In genomic region chr1:62053167-62053638, GRCm38 (mm10) we compare ENCODE assay signal across 14 mouse cellular contexts.
DNase-seq lines count a peak whose midpoint lies in the region; ATAC-seq lines count a peak whose summit lies in the region.
"Had no signal": no experiment of that assay in that cellular context is flagged by ENCODE, and none has a peak within 500 bp of the region (broad histone marks: within the 10 kb centered on the region; RNA-seq: fewer than 3 reads in every experiment).

No protein-coding gene starts in this region.

- peak; percentile 55 for DNase-seq in embryonic facial prominence, embryonic 14.5 days (ENCODE audit: low spot score)
- no peak for DNase-seq in embryonic facial prominence, embryonic 10.5 days (ENCODE audit: low spot score)
- DNase-seq in cerebellum, adult 9-11 months: peak; percentile 10
- no peak for DNase-seq in lung, adult 18-20 months
- DNase-seq in lung, postnatal 10 days: no peak
- DNase-seq: gastrocnemius, postnatal 10 days; kidney, adult 11 months; lung, postnatal 36 days had no signal

- H3K27me3 ChIP-seq in embryonic facial prominence, embryonic 14.5 days (replicated peaks; ENCODE audit: control insufficient read depth, insufficient read depth, low read length): no peaks in the 10 kb centered on the region
- H3K27me3 ChIP-seq in embryonic facial prominence, embryonic 10.5 days (replicated peaks; ENCODE audit: low read depth, poor library complexity, severe bottlenecking): peaks cover 20% of the 10 kb centered on the region
- H3K27me3 ChIP-seq in forebrain, embryonic 16.5 days (replicated peaks; ENCODE audit: control insufficient read depth, insufficient read depth, low read length): no peaks in the 10 kb centered on the region
- no peaks in the 10 kb centered on the region for H3K27me3 ChIP-seq in midbrain, embryonic 15.5 days (replicated peaks)
- H3K27me3 ChIP-seq in liver, embryonic 12.5 days (replicated peaks): no peaks in the 10 kb centered on the region
- H3K27me3 ChIP-seq: heart, embryonic 15.5 days; limb, embryonic 13.5 days had no signal

- no peaks in the 10 kb centered on the region for H3K4me1 ChIP-seq in embryonic facial prominence, embryonic 14.5 days (ENCODE audit: control insufficient read depth, insufficient read depth, low read length)
- H3K4me1 ChIP-seq in embryonic facial prominence, embryonic 10.5 days: peaks cover 38% of the 10 kb centered on the region
- H3K4me1 ChIP-seq in forebrain, embryonic 16.5 days (replicated peaks; ENCODE audit: control insufficient read depth, insufficient read depth, low read length): peaks cover 9% of the 10 kb centered on the region
- peaks cover 10% of the 10 kb centered on the region for H3K4me1 ChIP-seq in midbrain, embryonic 15.5 days
- no peaks in the 10 kb centered on the region for H3K4me1 ChIP-seq in liver, embryonic 12.5 days
- H3K4me1 ChIP-seq: heart, embryonic 15.5 days; limb, embryonic 13.5 days had no signal

- H3K9ac ChIP-seq in embryonic facial prominence, embryonic 14.5 days (ENCODE audit: low read depth, low read length): no peak overlapping the region
- H3K9ac ChIP-seq in forebrain, embryonic 16.5 days (replicated peaks; ENCODE audit: low read depth, low read length): no peak overlapping the region
- no peak overlapping the region for H3K9ac ChIP-seq in midbrain, embryonic 15.5 days
- H3K9ac ChIP-seq in liver, embryonic 12.5 days: no peak overlapping the region
- H3K9ac ChIP-seq: heart, embryonic 15.5 days; limb, embryonic 13.5 days had no signal

- WGBS in embryonic facial prominence, embryonic 14.5 days: 68% methylated on average over 7 of the region's 7 CpGs
- WGBS in embryonic facial prominence, embryonic 10.5 days: 60% methylated on average over 7 of the region's 7 CpGs
- 11% methylated on average over 7 of the region's 7 CpGs for whole genome bisulfite sequencing in forebrain, embryonic 16.5 days
- 23% methylated on average over 7 of the region's 7 CpGs for WGBS in midbrain, embryonic 15.5 days
- 65% methylated on average over 7 of the region's 7 CpGs for WGBS in liver, embryonic 12.5 days (ENCODE audit: insufficient replicate concordance)

- ATAC-seq in embryonic facial prominence, embryonic 14.5 days (ENCODE audit: low read depth): peak; percentile 90; the same call in 1 of the 2 replicates
- peak; percentile 93 for ATAC-seq in forebrain, embryonic 16.5 days
- 0 out of 2 replicates have a peak, but pooled peaks have one; percentile 45 for ATAC-seq in midbrain, embryonic 15.5 days (replicated peaks)
- no peak for ATAC-seq in liver, embryonic 12.5 days

- no peak overlapping the region for H3K4me2 ChIP-seq in embryonic facial prominence, embryonic 14.5 days (ENCODE audit: low read depth, low read length)
- H3K4me2 ChIP-seq in forebrain, embryonic 16.5 days (ENCODE audit: low read length): no peak overlapping the region
- H3K4me2 ChIP-seq in midbrain, embryonic 15.5 days: no peak overlapping the region
- H3K4me2 ChIP-seq in liver, embryonic 12.5 days: no peak overlapping the region
- H3K4me2 ChIP-seq: heart, embryonic 15.5 days; limb, embryonic 13.5 days had no signal

- H3K4me3 ChIP-seq in embryonic facial prominence, embryonic 14.5 days (ENCODE audit: low read depth, low read length): no peak overlapping the region
- no peak overlapping the region for H3K4me3 ChIP-seq in embryonic facial prominence, embryonic 10.5 days
- H3K4me3 ChIP-seq in forebrain, embryonic 16.5 days (replicated peaks; ENCODE audit: low read length): no peak overlapping the region
- H3K4me3 ChIP-seq in midbrain, embryonic 15.5 days: no peak overlapping the region
- H3K4me3 ChIP-seq in liver, embryonic 12.5 days: no peak overlapping the region
- H3K4me3 ChIP-seq: heart, embryonic 15.5 days; limb, embryonic 13.5 days had no signal

- no peaks in the 10 kb centered on the region for H3K36me3 ChIP-seq in embryonic facial prominence, embryonic 14.5 days (ENCODE audit: control insufficient read depth, insufficient read depth, low read length)
- H3K36me3 ChIP-seq in embryonic facial prominence, embryonic 10.5 days (replicated peaks): no peaks in the 10 kb centered on the region
- no peaks in the 10 kb centered on the region for H3K36me3 ChIP-seq in forebrain, embryonic 16.5 days (ENCODE audit: control insufficient read depth, insufficient read depth)
- no peaks in the 10 kb centered on the region for H3K36me3 ChIP-seq in midbrain, embryonic 15.5 days (replicated peaks)
- H3K36me3 ChIP-seq in liver, embryonic 12.5 days: no peaks in the 10 kb centered on the region
- H3K36me3 ChIP-seq: G1E; heart, embryonic 15.5 days; limb, embryonic 13.5 days had no signal

- no peak overlapping the region for H3K27ac ChIP-seq in embryonic facial prominence, embryonic 14.5 days (replicated peaks; ENCODE audit: low read depth, low read length)
- no peak overlapping the region for H3K27ac ChIP-seq in embryonic facial prominence, embryonic 10.5 days (replicated peaks)
- H3K27ac ChIP-seq in forebrain, embryonic 16.5 days (ENCODE audit: low read length): peak overlapping the region; percentile 50; the same call in 1 of the 2 replicates
- H3K27ac ChIP-seq in midbrain, embryonic 15.5 days: no peak overlapping the region
- H3K27ac ChIP-seq in liver, embryonic 12.5 days: no peak overlapping the region
- H3K27ac ChIP-seq: heart, embryonic 15.5 days; limb, embryonic 13.5 days had no signal

- no peaks in the 10 kb centered on the region; the same call in 1 of the 2 replicates for H3K9me3 ChIP-seq in embryonic facial prominence, embryonic 14.5 days (ENCODE audit: control insufficient read depth, low read length)
- no peaks in the 10 kb centered on the region for H3K9me3 ChIP-seq in embryonic facial prominence, embryonic 10.5 days
- H3K9me3 ChIP-seq in forebrain, embryonic 16.5 days (ENCODE audit: control insufficient read depth, low read length): no peaks in the 10 kb centered on the region; the same call in 1 of the 2 replicates
- H3K9me3 ChIP-seq in midbrain, embryonic 15.5 days: no peaks in the 10 kb centered on the region
- H3K9me3 ChIP-seq in liver, embryonic 12.5 days (replicated peaks): no peaks in the 10 kb centered on the region
- H3K9me3 ChIP-seq: G1E; heart, embryonic 15.5 days; limb, embryonic 13.5 days had no signal

Comparison
In these comparisons a context has a peak if more than half of its experiments do, and no peak if none do; other contexts are left out.
1. DNase-seq: peak in embryonic facial prominence, embryonic 14.5 days (single experiment) and cerebellum, adult 9-11 months (single experiment); none in embryonic facial prominence, embryonic 10.5 days (single experiment), lung, adult 18-20 months (0 of 2) and lung, postnatal 10 days (single experiment).